Mouse (Mus musculus): ENCODE data around the gene Blcap. TPM values are rescaled to one million over a fixed set of nuclear protein-coding genes. Genes with fewer than 3 reads are reported as not detected.

Blcap gene
- polyA plus RNA-seq, 1 experiment from 2014 or later, result 38.3 TPM

Small RNAs within 50 kb of the gene (microRNA-seq; reads per million reads assigned to microRNA genes)
- 0.76 reads per million for gene Gm23134

Other genes with a start within 250 kb of the Blcap start
- gene Ghrh, start 223.8 kb downstream of the Blcap start, polyA plus RNA-seq (2016; fragmentation: Nextera tagmentation; extraction: Ambion mirVana), result not detected in 2 replicates
- 63.2 and 68.2 TPM in 2 replicates for gene Manbal, start 203.7 kb downstream of the Blcap start, polyA plus RNA-seq (2016; fragmentation: Nextera tagmentation; extraction: Ambion mirVana)
- 9.3 and 12.7 TPM in 2 replicates for gene Src, start 152.8 kb downstream of the Blcap start, polyA plus RNA-seq (2016; fragmentation: Nextera tagmentation; extraction: Ambion mirVana)
- gene Nnat, start 11.2 kb downstream of the Blcap start, polyA plus RNA-seq (2016; fragmentation: Nextera tagmentation; extraction: Ambion mirVana), result 253 and 592 TPM in 2 replicates
- gene Ctnnbl1, start 166.1 kb upstream of the Blcap start, polyA plus RNA-seq (2016; fragmentation: Nextera tagmentation; extraction: Ambion mirVana), result 42.5 and 59.1 TPM in 2 replicates